In the genomic region with DNA sequence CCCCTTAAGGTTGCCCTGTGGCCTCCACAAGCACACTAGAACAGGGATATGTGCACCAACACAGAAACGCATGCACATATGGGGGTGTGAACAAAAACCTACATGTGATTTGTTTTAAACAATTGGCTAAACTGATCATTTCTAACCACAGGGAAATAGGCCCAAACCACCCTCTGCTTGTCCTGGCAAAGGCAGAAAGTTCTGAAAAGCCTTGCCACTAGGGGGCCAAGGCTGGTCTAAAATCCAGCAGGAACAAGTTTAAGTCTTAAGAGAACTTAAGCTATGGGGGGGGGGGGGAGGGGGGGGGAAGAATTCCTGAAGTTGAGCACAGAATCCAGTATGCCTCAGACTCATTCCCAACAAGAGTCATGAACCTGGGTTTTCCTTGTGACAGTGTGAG, we compare ENCODE assay signal across 8 mouse cellular contexts. TPM values are rescaled to one million over a fixed set of nuclear protein-coding genes. Genes with fewer than 3 reads are reported as not detected.
A peak's percentile ranks its signal among the peaks of the same experiment; 100 is the strongest.
DNase-seq lines count a peak whose midpoint lies in the region; TF ChIP-seq lines count a peak whose summit lies in the region.

No protein-coding gene starts in this region.

- peak; percentile 3 to 37 for DNase-seq in adrenal gland, postnatal 36 days
- no peak for DNase-seq in adrenal gland, postnatal 4 days (ENCODE audit: low spot score in 2 of 2)
- DNase-seq in lung, adult 2 months, result no peak
- no peak for DNase-seq in lung, adult 18-20 months
- peak; percentile 58 for DNase-seq in embryo, embryonic 10 days (ENCODE audit: low spot score)
- peak; percentile 44 for DNase-seq in mesoderm, embryonic 11.5 days (ENCODE audit: low read depth, low spot score)
- no peak for DNase-seq in left cerebral cortex, postnatal 25 days (ENCODE audit: low spot score in 2 of 2)
- DNase-seq in cerebellum, adult 11 months, result no peak

- no peak overlapping the region for H3K4me3 ChIP-seq in lung, adult 2 months (replicated peaks; ENCODE audit: extremely low read depth, low read depth, low read length)

- TF ChIP-seq CTCF in lung, adult 2 months (IDR thresholded peaks at IDR 0.05; ENCODE audit: insufficient read depth, low read length), result peak; percentile 31; the same call in 1 of the 2 replicates

- no peaks in the 10 kb centered on the region for H3K4me1 ChIP-seq in lung, adult 2 months (ENCODE audit: control insufficient read depth, insufficient read depth, low read length)

- intact Hi-C loops in left cerebral cortex, postnatal 25 days (cut with DNase I), result no loop called here

- TF ChIP-seq POLR2A in lung, adult 2 months (IDR thresholded peaks at IDR 0.05; ENCODE audit: borderline replicate concordance, extremely low read depth, low read depth, low read length), result no peak

- 75% methylated on average over 1 of the region's 1 CpGs for WGBS in lung, adult 2 months

RNA-seq across cellular contexts. Expression of gene Scoc, which starts 8.2 kb away (rescaled TPM):
- 10 to 100 TPM; 75.2 to 83.3 TPM for total RNA-seq in adrenal gland, postnatal 36 days (2021)
- 10 to 100 TPM; 65.5 to 68.8 TPM for total RNA-seq in adrenal gland, postnatal 4 days (2021)
- 9.7 and 12.6 TPM in 2 replicates for polyA plus RNA-seq in lung, adult 2 months (2012; rRNA removed)
- total RNA-seq in left cerebral cortex, postnatal 25 days (2021), result 100 to 1,000 TPM; 212 to 232 TPM

Comparison
In these comparisons a context has a peak if more than half of its experiments do, and no peak if none do; other contexts are left out.
1. DNase-seq: peak in adrenal gland, postnatal 36 days (2 of 2), embryo, embryonic 10 days (single experiment) and mesoderm, embryonic 11.5 days (single experiment); none in adrenal gland, postnatal 4 days (0 of 2), lung, adult 2 months (single experiment), lung, adult 18-20 months (0 of 2), left cerebral cortex, postnatal 25 days (0 of 2) and cerebellum, adult 11 months (single experiment).